Comparison of ENCODE assay signal across 28 mouse cellular contexts in genomic region chr3:35762735-35763134, GRCm38 (mm10). TPM values are rescaled to one million over a fixed set of nuclear protein-coding genes. Genes with fewer than 3 reads are reported as not detected.
DNase-seq lines count a peak whose midpoint lies in the region; ATAC-seq lines count a peak whose summit lies in the region.
"Had no signal": no experiment of that assay in that cellular context is flagged by ENCODE, and none has a peak within 500 bp of the region (broad histone marks: within the 10 kb centered on the region; RNA-seq: fewer than 3 reads in every experiment).

No protein-coding gene starts in this region.

- H3K27ac ChIP-seq in forebrain, embryonic 13.5 days, result no peak overlapping the region
- H3K27ac ChIP-seq: hindbrain, embryonic 10.5 days; hindbrain, embryonic 15.5 days; liver, embryonic 14.5 days; midbrain, embryonic 10.5 days; midbrain, embryonic 15.5 days; neural tube, embryonic 13.5 days had no signal

- no peaks in the 10 kb centered on the region for H3K27me3 ChIP-seq in megakaryocyte, embryonic 14.5 days (replicated peaks)
- no peaks in the 10 kb centered on the region for H3K27me3 ChIP-seq in forebrain, embryonic 13.5 days
- H3K27me3 ChIP-seq: hindbrain, embryonic 15.5 days; midbrain, embryonic 15.5 days; neural tube, embryonic 13.5 days; Patski had no signal

- WGBS in forebrain, embryonic 13.5 days, result 63% methylated on average over 4 of the region's 4 CpGs

- H3K4me3 ChIP-seq in megakaryocyte, embryonic 14.5 days (replicated peaks), result peak overlapping the region; percentile 69
- no peak overlapping the region for H3K4me3 ChIP-seq in forebrain, embryonic 13.5 days
- H3K4me3 ChIP-seq: erythroblast, embryonic 14.5 days; hindbrain, embryonic 10.5 days; hindbrain, embryonic 15.5 days; midbrain, embryonic 10.5 days; midbrain, embryonic 15.5 days; neural tube, embryonic 13.5 days had no signal

- peaks cover 8% of the 10 kb centered on the region for H3K36me3 ChIP-seq in megakaryocyte, embryonic 14.5 days (replicated peaks; ENCODE audit: low read length)
- H3K36me3 ChIP-seq in forebrain, embryonic 13.5 days (ENCODE audit: poor library complexity, severe bottlenecking), result no peaks in the 10 kb centered on the region
- H3K36me3 ChIP-seq: hindbrain, embryonic 10.5 days; hindbrain, embryonic 15.5 days; midbrain, embryonic 10.5 days; midbrain, embryonic 15.5 days; neural tube, embryonic 13.5 days had no signal

- no peaks in the 10 kb centered on the region for H3K9me3 ChIP-seq in megakaryocyte, embryonic 14.5 days
- H3K9me3 ChIP-seq in forebrain, embryonic 13.5 days (replicated peaks), result no peaks in the 10 kb centered on the region
- H3K9me3 ChIP-seq: hindbrain, embryonic 10.5 days; hindbrain, embryonic 15.5 days; midbrain, embryonic 15.5 days; neural tube, embryonic 13.5 days had no signal

- H3K9ac ChIP-seq in forebrain, embryonic 13.5 days, result no peak overlapping the region
- H3K9ac ChIP-seq: hindbrain, embryonic 15.5 days; liver, embryonic 14.5 days; lung, embryonic 14.5 days; midbrain, embryonic 15.5 days; neural tube, embryonic 13.5 days had no signal

- H3K4me2 ChIP-seq in forebrain, embryonic 13.5 days, result no peak overlapping the region
- H3K4me2 ChIP-seq: hindbrain, embryonic 15.5 days; lung, embryonic 14.5 days; midbrain, embryonic 15.5 days; neural tube, embryonic 13.5 days had no signal

- DNase-seq in thymus, postnatal 25 days, result peak; percentile 21
- DNase-seq in thymus, postnatal 4 days, result no peak
- no peak for DNase-seq in right cerebral cortex, postnatal 25 days
- DNase-seq in layer of hippocampus, adult 9-11 months, result no peak
- DNase-seq: adrenal gland, postnatal 14 days; B cell, adult 2 months; cerebellum, adult 11-12 months; cerebellum, postnatal 10 days; gastrocnemius, postnatal 10 days; heart, postnatal 14 days; kidney, adult 9 months; kidney, postnatal 10 days; liver; lung, embryonic 14.5 days; lung, postnatal 14 days; thymus, postnatal 36 days had no signal

- peaks cover 60% of the 10 kb centered on the region for H3K4me1 ChIP-seq in megakaryocyte, embryonic 14.5 days
- no peaks in the 10 kb centered on the region for H3K4me1 ChIP-seq in forebrain, embryonic 13.5 days
- H3K4me1 ChIP-seq: hindbrain, embryonic 10.5 days; hindbrain, embryonic 15.5 days; midbrain, embryonic 10.5 days; midbrain, embryonic 15.5 days; neural tube, embryonic 13.5 days had no signal

- 0 out of 2 replicates have a peak, but pooled peaks have one; percentile 21 for ATAC-seq in common myeloid progenitor, adult 5-6 weeks (replicated peaks; ENCODE audit: low read depth, poor library complexity, severe bottlenecking)
- no peak for ATAC-seq in forebrain, embryonic 13.5 days
- ATAC-seq: intestine, embryonic 16.5 days; midbrain, embryonic 15.5 days; Patski had no signal

RNA-seq across cellular contexts. Expression of gene Atp11b, which starts 8.8 kb away (rescaled TPM):
- total RNA-seq in common myeloid progenitor, adult 5-6 weeks (2017), result 122 and 158 TPM in 2 replicates
- 5.6 and 6.9 TPM in 2 replicates for polyA plus RNA-seq in megakaryocyte, embryonic 14.5 days (2012; ENCODE audit: insufficient read depth, low replicate concordance)
- polyA plus RNA-seq in forebrain, embryonic 13.5 days (2015; fragmentation: Nextera tagmentation; extraction: Ambion mirVana), result 20.4 and 23.5 TPM in 2 replicates
